Mouse (Mus musculus) bone marrow macrophage, adult 2 months (primary cell): ENCODE measurements around the gene Rpl32.

Experiments
- CTCF ChIP-seq: IDR thresholded peaks from 2 replicates; pipeline ENCODE4 v1.5.1; 2012; ENCODE audit warnings: low read depth, mild to moderate bottlenecking, low read length, moderate library complexity
- POLR2A ChIP-seq: IDR thresholded peaks from 2 replicates; pipeline ENCODE4 v1.6.1; 2012; ENCODE audit warnings: mild to moderate bottlenecking, low read depth, low read length, borderline replicate concordance

DNA sequence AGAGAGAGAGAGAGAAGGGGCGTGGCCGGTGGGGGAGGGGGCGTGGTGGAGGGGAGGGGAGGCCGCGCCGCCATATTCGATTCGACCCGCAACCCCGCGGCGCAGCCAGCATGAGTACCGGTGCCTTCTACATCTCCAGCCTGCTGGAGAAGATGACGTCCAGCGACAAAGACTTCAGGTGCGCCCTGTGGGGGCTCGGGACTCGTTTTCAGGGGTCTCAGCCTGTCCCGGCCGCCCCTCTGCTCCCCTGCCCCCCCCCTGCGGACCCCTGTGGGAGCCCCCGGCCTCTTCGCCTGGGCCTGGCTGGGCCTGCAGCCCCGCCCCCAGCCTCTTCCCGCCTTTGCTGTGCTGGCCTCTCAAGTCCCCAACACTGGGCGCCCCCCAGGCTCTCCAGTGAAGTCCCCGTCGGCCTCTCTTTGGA, 34.0 kb downstream of the Rpl32 start, which contains the start of gene Cand2:
- TF ChIP-seq CTCF (no peak), POLR2A (no peak)
